8 mouse cellular contexts compared by ENCODE assay signal in genomic region chr10:79918231-79919078, GRCm38 (mm10). TPM values are rescaled to one million over a fixed set of nuclear protein-coding genes. Genes with fewer than 3 reads are reported as not detected.
DNase-seq lines count a peak whose midpoint lies in the region; ATAC-seq and TF ChIP-seq lines count a peak whose summit lies in the region.
"Had no signal": no experiment of that assay in that cellular context is flagged by ENCODE, and none has a peak within 500 bp of the region (broad histone marks: within the 10 kb centered on the region; RNA-seq: fewer than 3 reads in every experiment).

No protein-coding gene starts in this region.

- TF ChIP-seq CTCF in olfactory bulb, adult 2 months (IDR thresholded peaks at IDR 0.05; ENCODE audit: insufficient read depth, low read depth, low read length) = no peak

- H3K9ac ChIP-seq in kidney, embryonic 16.5 days (replicated peaks; ENCODE audit: low read length) = peak overlapping the region; percentile 45; the same call in 1 of the 2 replicates
- H3K9ac ChIP-seq in embryonic facial prominence, embryonic 12.5 days = 0 out of 2 replicates have a peak overlapping the region, but pooled peaks have one; percentile 11
- peak overlapping the region; percentile 34 for H3K9ac ChIP-seq in limb, embryonic 14.5 days (ENCODE audit: low read depth, low read length, severe bottlenecking)

- H3K27me3 ChIP-seq in kidney, embryonic 16.5 days (ENCODE audit: insufficient read depth, low read length) = peaks cover 62% of the 10 kb centered on the region
- H3K27me3 ChIP-seq in embryonic facial prominence, embryonic 12.5 days = peaks cover 64% of the 10 kb centered on the region
- H3K27me3 ChIP-seq in limb, embryonic 14.5 days (ENCODE audit: control insufficient read depth, insufficient read depth, low read length) = peaks cover 61% of the 10 kb centered on the region

- no peak for DNase-seq in kidney, adult 9 months
- no peak for DNase-seq in limb, embryonic 14.5 days (ENCODE audit: low spot score)
- no peak for DNase-seq in adrenal gland, adult (ENCODE audit: inconsistent age in 2 of 2, low spot score in 1 of 2)
- no peak for DNase-seq in spleen, postnatal 10 days (ENCODE audit: low spot score in 2 of 2)

- peaks cover under 1% of the 10 kb centered on the region; the same call in 1 of the 2 replicates for H3K36me3 ChIP-seq in kidney, embryonic 16.5 days (ENCODE audit: insufficient read depth, low read length)
- no peaks in the 10 kb centered on the region for H3K36me3 ChIP-seq in embryonic facial prominence, embryonic 12.5 days
- 0 out of 2 replicates have a peak, but pooled peaks cover 3% of the 10 kb centered on the region for H3K36me3 ChIP-seq in limb, embryonic 14.5 days (ENCODE audit: control insufficient read depth, insufficient read depth, low read length)

- H3K9me3 ChIP-seq in kidney, embryonic 16.5 days (ENCODE audit: low read length) = no peaks in the 10 kb centered on the region
- H3K9me3 ChIP-seq in embryonic facial prominence, embryonic 12.5 days = no peaks in the 10 kb centered on the region
- H3K9me3 ChIP-seq in limb, embryonic 14.5 days (ENCODE audit: control insufficient read depth, low read length) = no peaks in the 10 kb centered on the region

- ATAC-seq in kidney, embryonic 16.5 days (ENCODE audit: low FRiP score, low TSS enrichment) = no peak
- ATAC-seq in embryonic facial prominence, embryonic 12.5 days (ENCODE audit: insufficient number of reproducible peaks, insufficient read depth, low FRiP score, low TSS enrichment) = no peak
- ATAC-seq in limb, embryonic 14.5 days (ENCODE audit: low FRiP score, low read depth) = no peak

- H3K4me1 ChIP-seq in kidney, embryonic 16.5 days (ENCODE audit: insufficient read depth, low read length) = peaks cover 54% of the 10 kb centered on the region
- H3K4me1 ChIP-seq in embryonic facial prominence, embryonic 12.5 days = peaks cover 58% of the 10 kb centered on the region
- H3K4me1 ChIP-seq in limb, embryonic 14.5 days (ENCODE audit: control insufficient read depth, insufficient read depth, low read length) = peaks cover 19% of the 10 kb centered on the region
- H3K4me1 ChIP-seq in olfactory bulb, adult 2 months (ENCODE audit: control insufficient read depth, insufficient read depth, low read length) = peaks cover 53% of the 10 kb centered on the region

- H3K4me3 ChIP-seq in kidney, embryonic 16.5 days (ENCODE audit: low read length) = peak overlapping the region; percentile 22
- peak overlapping the region; percentile 11 for H3K4me3 ChIP-seq in embryonic facial prominence, embryonic 12.5 days
- H3K4me3 ChIP-seq in limb, embryonic 14.5 days (replicated peaks; ENCODE audit: low read length) = peak overlapping the region; percentile 14
- H3K4me3 ChIP-seq in olfactory bulb, adult 2 months (ENCODE audit: insufficient read depth, low read depth, low read length) = peak overlapping the region; percentile 1

- TF ChIP-seq POLR2A in limb, embryonic 14.5 days (IDR thresholded peaks at IDR 0.05; ENCODE audit: borderline replicate concordance, extremely low read depth, insufficient read depth, insufficient read length) = no peak
- no peak for TF ChIP-seq POLR2A in olfactory bulb, adult 2 months (IDR thresholded peaks at IDR 0.05; ENCODE audit: insufficient read depth, low read depth, low read length)

- WGBS in kidney, embryonic 16.5 days = 6% methylated on average over 34 of the region's 35 CpGs
- 7% methylated on average over 35 of the region's 35 CpGs for WGBS in embryonic facial prominence, embryonic 12.5 days
- WGBS in limb, embryonic 14.5 days = 6% methylated on average over 33 of the region's 35 CpGs
- WGBS in olfactory bulb, adult 2 months = 23% methylated on average over 35 of the region's 35 CpGs

- no peak overlapping the region for H3K27ac ChIP-seq in kidney, embryonic 16.5 days (ENCODE audit: low read length)
- H3K27ac ChIP-seq in embryonic facial prominence, embryonic 12.5 days = no peak overlapping the region
- no peak overlapping the region for H3K27ac ChIP-seq in limb, embryonic 14.5 days (replicated peaks; ENCODE audit: low read depth, low read length)
- H3K27ac ChIP-seq in olfactory bulb, adult 2 months (ENCODE audit: insufficient read depth, low read depth, low read length) = no peak overlapping the region

- peak overlapping the region; percentile 41 for H3K4me2 ChIP-seq in kidney, embryonic 16.5 days (replicated peaks; ENCODE audit: low read depth, low read length)
- H3K4me2 ChIP-seq in embryonic facial prominence, embryonic 12.5 days (replicated peaks) = peak overlapping the region; percentile 35
- H3K4me2 ChIP-seq in limb, embryonic 14.5 days (replicated peaks; ENCODE audit: low read depth, low read length, severe bottlenecking) = peak overlapping the region; percentile 18; the same call in 1 of the 2 replicates

RNA-seq across cellular contexts. Expression of gene Kiss1r, which starts 1.7 kb away (rescaled TPM):
- 1.5 and 2.1 TPM in 2 replicates for polyA plus RNA-seq in kidney, embryonic 16.5 days (2015; fragmentation: Nextera tagmentation; extraction: Ambion mirVana)
- 0.85 and 1.4 TPM in 2 replicates for polyA plus RNA-seq in embryonic facial prominence, embryonic 12.5 days (2016; fragmentation: Nextera tagmentation; extraction: Ambion mirVana)
- polyA plus RNA-seq in limb, embryonic 14.5 days (2012; rRNA removed) = 2.5 and 2.8 TPM in 2 replicates
- polyA plus RNA-seq in limb, embryonic 14.5 days (2014; fragmentation: Nextera tagmentation; extraction: Ambion mirVana) = 0.17 and 0.26 TPM in 2 replicates
- not detected in 2 replicates for polyA plus RNA-seq in olfactory bulb, adult 2 months (2012; ENCODE audit: insufficient read depth, insufficient read length, low replicate concordance, missing spikeins)

RNA-seq across cellular contexts. Expression of gene R3hdm4, which starts 2.6 kb away (rescaled TPM):
- 169 and 170 TPM in 2 replicates for polyA plus RNA-seq in kidney, embryonic 16.5 days (2015; fragmentation: Nextera tagmentation; extraction: Ambion mirVana)
- 159 and 166 TPM in 2 replicates for polyA plus RNA-seq in embryonic facial prominence, embryonic 12.5 days (2016; fragmentation: Nextera tagmentation; extraction: Ambion mirVana)
- polyA plus RNA-seq in limb, embryonic 14.5 days (2012; rRNA removed) = 158 and 219 TPM in 2 replicates
- 141 and 152 TPM in 2 replicates for polyA plus RNA-seq in limb, embryonic 14.5 days (2014; fragmentation: Nextera tagmentation; extraction: Ambion mirVana)
- not detected in 2 replicates for polyA plus RNA-seq in olfactory bulb, adult 2 months (2012; ENCODE audit: insufficient read depth, insufficient read length, low replicate concordance, missing spikeins)

RNA-seq across cellular contexts. Expression of gene Gm26602, which starts 7.8 kb away (rescaled TPM):
- 9.2 TPM in 1 of 2 replicates, not detected in the other for polyA plus RNA-seq in kidney, embryonic 16.5 days (2015; fragmentation: Nextera tagmentation; extraction: Ambion mirVana)
- 5.0 and 18.8 TPM in 2 replicates for polyA plus RNA-seq in embryonic facial prominence, embryonic 12.5 days (2016; fragmentation: Nextera tagmentation; extraction: Ambion mirVana)
- not detected in 2 replicates for polyA plus RNA-seq in limb, embryonic 14.5 days (2012; rRNA removed)
- polyA plus RNA-seq in limb, embryonic 14.5 days (2014; fragmentation: Nextera tagmentation; extraction: Ambion mirVana) = 6.6 TPM in 1 of 2 replicates, not detected in the other
- not detected in 2 replicates for polyA plus RNA-seq in olfactory bulb, adult 2 months (2012; ENCODE audit: insufficient read depth, insufficient read length, low replicate concordance, missing spikeins)
- polyA plus RNA-seq: testis, adult 2 months had no signal

RNA-seq across cellular contexts. Expression of gene Arid3a, which starts 8.4 kb away (rescaled TPM):
- 5.5 and 9.2 TPM in 2 replicates for polyA plus RNA-seq in kidney, embryonic 16.5 days (2015; fragmentation: Nextera tagmentation; extraction: Ambion mirVana)
- 4.9 and 6.6 TPM in 2 replicates for polyA plus RNA-seq in embryonic facial prominence, embryonic 12.5 days (2016; fragmentation: Nextera tagmentation; extraction: Ambion mirVana)
- 8.6 and 12.6 TPM in 2 replicates for polyA plus RNA-seq in limb, embryonic 14.5 days (2012; rRNA removed)
- polyA plus RNA-seq in limb, embryonic 14.5 days (2014; fragmentation: Nextera tagmentation; extraction: Ambion mirVana) = 4.8 and 5.0 TPM in 2 replicates
- not detected in 2 replicates for polyA plus RNA-seq in olfactory bulb, adult 2 months (2012; ENCODE audit: insufficient read depth, insufficient read length, low replicate concordance, missing spikeins)

RNA-seq across cellular contexts. Expression of gene Med16, which starts 9.7 kb away (rescaled TPM):
- 71.0 and 72.4 TPM in 2 replicates for polyA plus RNA-seq in kidney, embryonic 16.5 days (2015; fragmentation: Nextera tagmentation; extraction: Ambion mirVana)
- 60.4 and 60.9 TPM in 2 replicates for polyA plus RNA-seq in embryonic facial prominence, embryonic 12.5 days (2016; fragmentation: Nextera tagmentation; extraction: Ambion mirVana)
- 54.6 and 73.8 TPM in 2 replicates for polyA plus RNA-seq in limb, embryonic 14.5 days (2012; rRNA removed)
- polyA plus RNA-seq in limb, embryonic 14.5 days (2014; fragmentation: Nextera tagmentation; extraction: Ambion mirVana) = 33.4 and 38.3 TPM in 2 replicates
- polyA plus RNA-seq in olfactory bulb, adult 2 months (2012; ENCODE audit: insufficient read depth, insufficient read length, low replicate concordance, missing spikeins) = not detected in 2 replicates
